Mouse (Mus musculus): Measurements from ENCODE around the gene Akap10. TPM values are rescaled to one million over a fixed set of nuclear protein-coding genes. Genes with fewer than 3 reads are reported as not detected.

The Akap10 gene
- polyA plus RNA-seq (2015; fragmentation: Nextera tagmentation; extraction: Ambion mirVana): 8.1 and 9.4 TPM in 2 replicates

DNA sequence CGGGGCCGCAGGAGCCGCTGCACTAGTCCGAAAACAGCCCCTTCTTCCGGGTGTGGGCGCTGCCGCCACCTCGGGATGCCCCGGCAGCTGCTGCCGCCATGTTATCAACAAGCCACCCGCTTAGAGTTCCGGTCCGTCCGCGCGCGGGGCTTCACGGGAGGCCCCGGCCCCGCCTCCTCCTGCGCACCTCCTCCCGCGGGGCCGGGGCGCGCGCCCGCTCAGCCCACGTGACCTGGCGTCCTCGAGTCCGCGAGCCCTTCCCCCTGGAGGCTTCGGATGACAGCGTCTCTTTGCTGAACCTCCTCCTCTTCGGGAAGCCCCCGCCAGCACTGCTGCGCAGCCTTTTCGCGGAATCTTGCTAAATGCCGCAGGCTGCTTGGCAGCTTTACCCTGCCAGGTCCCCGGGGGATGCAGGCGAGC lies at the start of gene Akap10:
TSS of gene Akap10 (minus strand) at position 155 of the 420 bp plus-strand sequence.
- no peak for TF ChIP-seq CTCF (IDR thresholded peaks at IDR 0.05; ENCODE audit: low read depth)
- H3K4me3 ChIP-seq (replicated peaks; ENCODE audit: low read depth, low read length): peak within 1 kb of the TSS; percentile 97
- H3K4me2 ChIP-seq (ENCODE audit: low read length): peak within 1 kb of the TSS; percentile 74
- H3K9ac ChIP-seq (ENCODE audit: low read depth, low read length): peak within 1 kb of the TSS; percentile 94
- no peaks in the 10 kb centered on the region for H3K27me3 ChIP-seq (ENCODE audit: insufficient read depth, low read length)
- DNase-seq (ENCODE audit: low spot score) (peak; percentile 97), ATAC-seq (replicated peaks; ENCODE audit: low FRiP score, low read depth) (peak; percentile 94)
- H3K9me3 ChIP-seq (replicated peaks; ENCODE audit: low read length): no peaks in the 10 kb centered on the region
- H3K27ac ChIP-seq: peak within 1 kb of the TSS; percentile 97
- H3K36me3 ChIP-seq (ENCODE audit: insufficient read depth, low read length): no peaks in the 10 kb centered on the region
- H3K4me1 ChIP-seq (replicated peaks; ENCODE audit: insufficient read depth, low read length): no peaks in the 10 kb centered on the region
- under 1% methylated on average over 43 of the region's 43 CpGs for WGBS

DNA sequence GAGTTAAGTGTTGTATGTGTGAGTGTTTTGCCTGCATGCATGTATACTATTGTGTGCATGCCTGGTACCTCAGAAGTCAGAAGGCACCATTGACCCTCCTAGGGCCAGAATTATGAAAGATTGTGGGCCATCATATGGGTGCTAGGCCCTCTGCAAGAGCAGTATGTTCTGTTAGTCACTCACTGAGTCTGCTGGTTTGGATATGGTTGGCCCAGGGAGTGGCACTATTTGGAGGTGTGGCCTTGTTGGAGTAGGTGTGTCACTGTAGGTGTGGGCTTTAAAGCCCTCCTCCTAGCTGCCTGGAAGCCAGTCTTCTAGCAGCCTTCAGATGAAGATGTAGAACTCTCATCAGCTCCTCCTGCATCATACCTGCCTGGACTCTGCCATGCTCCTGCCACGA lies 45.7 kb upstream of the Akap10 start:
- WGBS: 60% methylated on average over 1 of the region's 1 CpGs
- Histone ChIP-seq H3K4me1 (replicated peaks; ENCODE audit: insufficient read depth, low read length) (0 out of 2 replicates have a peak, but pooled peaks cover under 1% of the 10 kb centered on the region), H3K9me3 (replicated peaks; ENCODE audit: low read length) (no peaks in the 10 kb centered on the region), H3K27ac (no peak overlapping the region), H3K4me3 (replicated peaks; ENCODE audit: low read depth, low read length) (no peak overlapping the region), H3K36me3 (ENCODE audit: insufficient read depth, low read length) (no peaks in the 10 kb centered on the region), H3K9ac (ENCODE audit: low read depth, low read length) (no peak overlapping the region), H3K4me2 (ENCODE audit: low read length) (no peak overlapping the region), H3K27me3 (ENCODE audit: insufficient read depth, low read length) (no peaks in the 10 kb centered on the region)
- DNase-seq (ENCODE audit: low spot score): no peak
- no peak for ATAC-seq (replicated peaks; ENCODE audit: low FRiP score, low read depth)
- no peak for TF ChIP-seq CTCF (IDR thresholded peaks at IDR 0.05; ENCODE audit: low read depth)

DNA sequence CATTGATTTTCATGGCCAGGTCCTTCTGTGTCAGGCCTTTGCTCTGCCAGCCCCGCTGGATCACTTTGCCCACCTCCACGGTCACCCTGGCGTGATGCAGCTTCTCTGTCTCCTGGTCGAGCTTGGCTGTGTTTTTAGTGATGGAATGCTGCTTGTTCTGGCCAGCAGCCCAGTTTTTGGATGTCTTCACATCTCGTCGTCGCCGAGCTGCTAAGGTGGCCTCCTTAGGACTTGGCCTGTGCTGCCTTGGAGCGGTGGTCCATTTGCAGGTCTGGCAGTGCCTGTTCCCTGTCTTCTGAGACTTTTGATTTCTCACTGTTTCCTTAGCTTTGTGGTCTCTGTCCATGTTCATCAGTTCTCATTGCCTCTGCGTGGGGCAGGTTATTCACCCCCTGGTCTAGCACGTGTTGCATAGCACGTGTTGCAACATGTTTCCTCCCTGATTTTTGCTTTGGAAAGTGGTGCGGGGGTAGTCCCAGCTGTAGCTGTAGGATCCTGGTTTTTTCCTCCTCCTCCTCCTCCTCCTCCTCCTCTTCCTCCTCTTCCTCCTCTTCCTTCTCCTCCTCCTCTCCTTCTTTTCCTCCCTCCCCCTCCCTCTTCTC lies 44.2 kb upstream of the Akap10 start:
- Histone ChIP-seq H3K27ac (no peak overlapping the region), H3K4me2 (ENCODE audit: low read length) (no peak overlapping the region), H3K9ac (ENCODE audit: low read depth, low read length) (no peak overlapping the region), H3K36me3 (ENCODE audit: insufficient read depth, low read length) (no peaks in the 10 kb centered on the region), H3K4me3 (replicated peaks; ENCODE audit: low read depth, low read length) (no peak overlapping the region), H3K4me1 (replicated peaks; ENCODE audit: insufficient read depth, low read length) (0 out of 2 replicates have a peak, but pooled peaks cover 3% of the 10 kb centered on the region), H3K27me3 (ENCODE audit: insufficient read depth, low read length) (no peaks in the 10 kb centered on the region), H3K9me3 (replicated peaks; ENCODE audit: low read length) (no peaks in the 10 kb centered on the region)
- ATAC-seq (replicated peaks; ENCODE audit: low FRiP score, low read depth) (no peak), DNase-seq (ENCODE audit: low spot score) (no peak)
- WGBS: 45% methylated on average over 13 of the region's 13 CpGs
- no peak for TF ChIP-seq CTCF (IDR thresholded peaks at IDR 0.05; ENCODE audit: low read depth)

DNA sequence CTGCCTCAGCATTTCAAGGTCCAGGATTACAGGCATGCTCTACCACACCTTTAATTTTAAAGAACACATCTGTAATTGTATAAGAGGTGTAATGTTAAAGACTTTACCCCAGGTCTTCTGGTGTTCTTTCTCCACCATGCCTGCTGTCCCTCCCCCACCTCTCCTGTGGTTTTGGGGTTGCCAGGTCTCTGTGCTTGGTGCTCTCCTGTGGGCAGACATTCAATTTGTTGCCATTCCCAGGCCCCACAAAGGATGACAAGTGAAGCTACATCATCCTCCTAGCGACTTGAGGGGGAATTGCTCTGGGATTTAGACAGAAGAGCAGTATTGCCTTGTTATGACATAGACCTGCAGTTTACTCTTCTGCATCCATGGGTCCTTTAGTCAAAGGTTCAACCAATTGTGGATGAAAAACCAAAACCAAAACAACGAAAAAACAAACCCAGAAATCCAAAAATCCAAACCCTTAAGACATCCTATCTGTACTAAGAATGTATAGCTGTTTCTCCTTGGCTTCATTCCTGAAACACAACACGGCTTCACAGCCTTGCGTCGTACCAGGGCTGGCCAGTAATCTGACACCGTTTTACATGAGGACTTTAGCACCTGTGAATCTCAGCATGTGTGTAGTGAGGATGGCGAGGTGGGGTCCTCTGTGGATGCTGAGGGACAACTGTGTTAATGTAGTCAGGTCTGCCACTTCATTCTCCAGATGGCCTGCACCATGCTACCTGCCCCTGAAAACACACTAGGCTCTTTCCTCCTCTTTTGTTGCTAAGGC lies 41.6 kb upstream of the Akap10 start:
- Histone ChIP-seq H3K4me2 (ENCODE audit: low read length) (no peak overlapping the region), H3K27me3 (ENCODE audit: insufficient read depth, low read length) (no peaks in the 10 kb centered on the region), H3K4me3 (replicated peaks; ENCODE audit: low read depth, low read length) (no peak overlapping the region), H3K36me3 (ENCODE audit: insufficient read depth, low read length) (no peaks in the 10 kb centered on the region), H3K27ac (no peak overlapping the region), H3K9ac (ENCODE audit: low read depth, low read length) (no peak overlapping the region), H3K9me3 (replicated peaks; ENCODE audit: low read length) (no peaks in the 10 kb centered on the region), H3K4me1 (replicated peaks; ENCODE audit: insufficient read depth, low read length) (0 out of 2 replicates have a peak, but pooled peaks cover 3% of the 10 kb centered on the region)
- no peak for ATAC-seq (replicated peaks; ENCODE audit: low FRiP score, low read depth)
- DNase-seq (ENCODE audit: low spot score): no peak
- no peak for TF ChIP-seq CTCF (IDR thresholded peaks at IDR 0.05; ENCODE audit: low read depth)
- 25% methylated on average over 7 of the region's 7 CpGs for WGBS

DNA sequence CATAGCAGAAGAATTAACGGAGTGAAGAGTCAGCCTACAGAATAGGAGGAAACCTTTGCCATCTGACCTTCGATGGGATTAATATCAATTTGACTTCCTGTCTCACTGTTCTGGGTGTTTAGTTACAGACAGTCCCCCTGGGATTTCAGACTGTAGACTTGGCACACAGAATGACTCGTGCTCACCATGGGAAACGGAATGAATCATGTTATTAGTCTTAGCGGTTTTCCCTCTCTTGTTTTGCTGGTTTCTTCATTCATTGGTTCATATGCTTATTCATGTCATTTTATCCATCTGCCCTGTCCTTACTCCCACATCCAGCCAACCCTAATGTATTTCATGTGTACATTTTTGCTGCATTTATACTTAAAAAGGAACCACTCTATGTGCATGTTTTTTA lies 40.8 kb upstream of the Akap10 start:
- H3K36me3 ChIP-seq (ENCODE audit: insufficient read depth, low read length): no peaks in the 10 kb centered on the region
- H3K4me1 ChIP-seq (replicated peaks; ENCODE audit: insufficient read depth, low read length): 0 out of 2 replicates have a peak, but pooled peaks cover 3% of the 10 kb centered on the region
- H3K9ac ChIP-seq (ENCODE audit: low read depth, low read length): no peak overlapping the region
- no peak overlapping the region for H3K4me3 ChIP-seq (replicated peaks; ENCODE audit: low read depth, low read length)
- 18% methylated on average over 5 of the region's 5 CpGs for WGBS
- ATAC-seq (replicated peaks; ENCODE audit: low FRiP score, low read depth): no peak
- H3K27me3 ChIP-seq (ENCODE audit: insufficient read depth, low read length): no peaks in the 10 kb centered on the region
- no peak overlapping the region for H3K27ac ChIP-seq
- TF ChIP-seq CTCF (IDR thresholded peaks at IDR 0.05; ENCODE audit: low read depth): no peak
- no peak overlapping the region for H3K4me2 ChIP-seq (ENCODE audit: low read length)
- no peaks in the 10 kb centered on the region for H3K9me3 ChIP-seq (replicated peaks; ENCODE audit: low read length)
- peak; percentile 52 for DNase-seq (ENCODE audit: low spot score)

DNA sequence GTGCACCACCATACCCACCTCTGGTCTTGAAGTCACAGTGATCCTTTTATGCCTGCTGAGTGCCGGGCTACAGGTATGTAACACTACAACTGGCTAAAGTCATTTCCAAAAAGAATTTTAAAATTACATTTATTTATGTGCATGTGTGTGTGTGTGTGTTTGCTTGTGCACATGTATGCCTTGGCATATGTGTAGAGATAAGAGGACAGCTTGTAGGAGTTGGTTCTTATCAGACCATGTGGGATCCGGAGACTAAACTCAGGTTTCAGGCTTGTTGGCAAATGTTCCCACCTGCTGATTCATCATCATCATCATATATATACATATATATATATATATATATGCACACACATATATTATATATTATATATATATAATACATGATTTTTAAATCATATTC lies 38.8 kb upstream of the Akap10 start:
- Histone ChIP-seq H3K4me2 (ENCODE audit: low read length) (no peak overlapping the region), H3K4me1 (replicated peaks; ENCODE audit: insufficient read depth, low read length) (0 out of 2 replicates have a peak, but pooled peaks cover 3% of the 10 kb centered on the region), H3K9me3 (replicated peaks; ENCODE audit: low read length) (no peaks in the 10 kb centered on the region), H3K27ac (no peak overlapping the region), H3K36me3 (ENCODE audit: insufficient read depth, low read length) (no peaks in the 10 kb centered on the region), H3K9ac (ENCODE audit: low read depth, low read length) (no peak overlapping the region), H3K27me3 (ENCODE audit: insufficient read depth, low read length) (no peaks in the 10 kb centered on the region), H3K4me3 (replicated peaks; ENCODE audit: low read depth, low read length) (no peak overlapping the region)
- no peak for TF ChIP-seq CTCF (IDR thresholded peaks at IDR 0.05; ENCODE audit: low read depth)
- WGBS: 90% methylated on average over 2 of the region's 2 CpGs
- no peak for ATAC-seq (replicated peaks; ENCODE audit: low FRiP score, low read depth)
- no peak for DNase-seq (ENCODE audit: low spot score)

All from kidney, postnatal 0 days (tissue).